Mouse (Mus musculus): ENCODE results near the gene Ecel1.

Ecel1 gene

GRCm38 (mm10) chr1:87156199-87156587 is at the start of gene Ecel1:
Gene Ecel1, minus strand, starts transcription at chr1:87156521.
- CTCF ChIA-PET = no interaction called here

GRCm38 (mm10) chr1:87205502-87205901 is 49.2 kb upstream of the Ecel1 start:
- CTCF ChIA-PET = no interaction called here

GRCm38 (mm10) chr1:87205038-87205437 is 48.7 kb upstream of the Ecel1 start:
- CTCF ChIA-PET = no interaction called here

GRCm38 (mm10) chr1:87204465-87204864 is 48.1 kb upstream of the Ecel1 start, which contains the start of gene Chrng:
Gene Chrng, plus strand, starts transcription at chr1:87204657.
- CTCF ChIA-PET = no interaction called here

GRCm38 (mm10) chr1:87203779-87204178 is 47.5 kb upstream of the Ecel1 start:
- CTCF ChIA-PET = no interaction called here

GRCm38 (mm10) chr1:87201848-87202247 is 45.5 kb upstream of the Ecel1 start:
- CTCF ChIA-PET = no interaction called here

GRCm38 (mm10) chr1:87200811-87201210 is 44.5 kb upstream of the Ecel1 start:
- CTCF ChIA-PET = no interaction called here

GRCm38 (mm10) chr1:87198119-87199065 is 42.1 kb upstream of the Ecel1 start:
- CTCF ChIA-PET = no interaction called here

- CTCF ChIA-PET = no interaction called here
Measured at GRCm38 (mm10) chr1:87197296-87197695, 41.0 kb upstream of the Ecel1 start.

GRCm38 (mm10) chr1:87190429-87190828 is 34.1 kb upstream of the Ecel1 start, which contains the start of gene Chrnd:
Gene Chrnd, plus strand, starts transcription at chr1:87190607.
- CTCF ChIA-PET = no interaction called here

- CTCF ChIA-PET = interaction anchor here (0.6 to 1.1 kb wide), 3 partner anchors 12 to 577 kb away, joined by 3 to 6 read pairs (median 4); no protein-coding TSS in a partner anchor
Measured at GRCm38 (mm10) chr1:87187037-87187355, 30.7 kb upstream of the Ecel1 start.

GRCm38 (mm10) chr1:87186261-87187036 is 30.1 kb upstream of the Ecel1 start:
- CTCF ChIA-PET = interaction anchor here (0.5 to 1.1 kb wide), 2 partner anchors 12 to 449 kb away, joined by 3 to 4 read pairs; no protein-coding TSS in a partner anchor

GRCm38 (mm10) chr1:87185526-87185925 is 29.2 kb upstream of the Ecel1 start:
- CTCF ChIA-PET = interaction anchor here (0.6 kb wide), 1 partner anchor 566 kb away, joined by 6 read pairs; no protein-coding TSS in a partner anchor

- CTCF ChIA-PET = interaction anchor here (0.6 kb wide), 2 partner anchors 8 to 85 kb away, joined by 3 read pairs; no protein-coding TSS in a partner anchor
Measured at GRCm38 (mm10) chr1:87184751-87185139, 28.4 kb upstream of the Ecel1 start.

GRCm38 (mm10) chr1:87183998-87184750 is 27.9 kb upstream of the Ecel1 start:
- CTCF ChIA-PET = interaction anchor here (0.6 kb wide), 2 partner anchors 8 to 85 kb away, joined by 3 read pairs; no protein-coding TSS in a partner anchor

- CTCF ChIA-PET = no interaction called here
Measured at GRCm38 (mm10) chr1:87183013-87183412, 26.7 kb upstream of the Ecel1 start, which contains the start of gene Prss56. Gene Prss56, plus strand, starts transcription at chr1:87183313.

GRCm38 (mm10) chr1:87180896-87181295 is 24.6 kb upstream of the Ecel1 start:
- CTCF ChIA-PET = no interaction called here

- CTCF ChIA-PET = no interaction called here
Measured at GRCm38 (mm10) chr1:87175852-87176292, 19.6 kb upstream of the Ecel1 start.

GRCm38 (mm10) chr1:87174006-87174955 is 18.0 kb upstream of the Ecel1 start:
- CTCF ChIA-PET = interaction anchor here (0.7 to 0.8 kb wide), 2 partner anchors 13 to 28 kb away, joined by 4 read pairs; no protein-coding TSS in a partner anchor

GRCm38 (mm10) chr1:87172316-87172715 is 16.0 kb upstream of the Ecel1 start:
- CTCF ChIA-PET = no interaction called here
